Mouse (Mus musculus): Measurements from ENCODE around the gene Aatk. TPM values are rescaled to one million over a fixed set of nuclear protein-coding genes. Genes with fewer than 3 reads are reported as not detected.

Aatk gene
- polyA plus RNA-seq, 1 experiment from 2014 or later, result 0.59 TPM

DNA sequence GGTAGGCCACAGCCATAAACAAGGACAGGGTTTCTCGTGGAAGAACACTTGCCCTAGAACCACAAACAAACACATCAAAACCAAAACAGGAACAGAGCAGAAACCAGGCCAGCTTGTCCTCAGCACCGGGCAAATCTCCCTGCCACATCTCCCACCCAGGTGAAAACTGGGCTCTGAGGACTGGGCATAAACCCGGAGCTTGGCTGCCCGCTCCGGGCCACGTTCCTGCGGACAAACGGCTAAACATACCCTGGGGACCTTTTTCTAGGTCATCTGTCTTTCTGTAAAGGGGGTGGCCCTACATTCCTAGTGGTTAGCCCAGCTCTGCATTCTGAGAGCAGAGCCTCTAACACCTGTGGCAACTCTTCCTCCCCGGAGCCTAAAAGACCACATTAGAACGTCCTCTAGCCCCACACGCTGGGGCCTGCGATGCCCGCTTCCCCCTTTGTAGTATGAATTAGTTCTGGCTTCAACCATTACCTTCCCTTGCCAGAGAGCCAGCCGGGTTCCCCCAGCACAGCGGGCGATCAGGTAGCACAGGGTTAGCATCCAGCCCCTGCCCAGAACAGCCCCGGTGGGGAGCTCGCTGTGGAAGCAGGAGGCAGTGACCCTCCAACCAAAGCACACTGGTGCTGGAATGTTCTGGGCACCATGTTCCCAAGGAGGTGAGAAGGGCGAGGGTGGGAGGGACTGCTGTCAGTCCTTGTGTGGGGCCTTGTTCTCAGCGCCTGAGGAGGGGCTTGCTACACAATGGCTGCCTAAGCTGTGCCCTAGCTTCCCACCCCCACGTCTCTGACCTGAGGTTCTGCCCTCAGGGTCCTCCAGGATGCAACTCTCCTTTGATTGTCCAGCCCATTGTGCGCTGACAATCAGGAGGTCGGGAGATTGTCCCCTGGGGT lies 27.2 kb downstream of the Aatk start:
- H3K4me1 ChIP-seq (replicated peaks), result 0 out of 2 replicates have a peak, but pooled peaks cover 6% of the 10 kb centered on the region
- no peak overlapping the region for H3K4me3 ChIP-seq (replicated peaks)
- H3K9me3 ChIP-seq (replicated peaks), result no peaks in the 10 kb centered on the region
- H3K36me3 ChIP-seq (replicated peaks), result no peaks in the 10 kb centered on the region
- H3K9ac ChIP-seq, result no peak overlapping the region
- ATAC-seq (ENCODE audit: insufficient read depth), result no peak
- H3K4me2 ChIP-seq, result no peak overlapping the region
- no peak overlapping the region for H3K27ac ChIP-seq (replicated peaks)
- H3K27me3 ChIP-seq, result no peaks in the 10 kb centered on the region
- WGBS (ENCODE audit: insufficient replicate concordance), result 57% methylated on average over 23 of the region's 23 CpGs

DNA sequence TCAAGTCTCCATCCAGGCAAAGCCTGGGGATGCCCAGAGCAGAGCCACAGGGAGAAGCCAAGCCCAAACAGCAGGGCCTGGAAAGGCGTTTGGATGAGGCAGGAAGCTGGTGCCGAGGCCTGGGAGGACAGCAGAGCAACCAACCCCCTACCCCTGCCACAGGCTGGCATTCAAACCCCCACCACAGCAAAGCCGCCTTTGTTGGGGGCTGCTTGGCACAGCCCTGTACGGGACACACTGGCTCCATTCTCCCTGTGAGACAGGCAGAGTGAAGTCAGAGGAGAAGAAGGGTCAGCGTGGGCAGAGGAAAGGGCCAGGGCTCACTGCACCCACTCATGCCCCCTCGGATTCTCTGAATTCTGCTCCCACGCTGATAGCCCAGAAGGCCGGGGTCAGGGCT lies 30.0 kb downstream of the Aatk start:
- peaks cover 8% of the 10 kb centered on the region for H3K27me3 ChIP-seq
- no peak overlapping the region for H3K4me2 ChIP-seq
- WGBS (ENCODE audit: insufficient replicate concordance), result 61% methylated on average over 8 of the region's 8 CpGs
- H3K36me3 ChIP-seq (replicated peaks), result no peaks in the 10 kb centered on the region
- H3K9ac ChIP-seq, result no peak overlapping the region
- H3K27ac ChIP-seq (replicated peaks), result no peak overlapping the region
- H3K4me1 ChIP-seq (replicated peaks), result peaks cover 11% of the 10 kb centered on the region
- ATAC-seq (ENCODE audit: insufficient read depth), result no peak
- no peaks in the 10 kb centered on the region for H3K9me3 ChIP-seq (replicated peaks)
- H3K4me3 ChIP-seq (replicated peaks), result no peak overlapping the region

DNA sequence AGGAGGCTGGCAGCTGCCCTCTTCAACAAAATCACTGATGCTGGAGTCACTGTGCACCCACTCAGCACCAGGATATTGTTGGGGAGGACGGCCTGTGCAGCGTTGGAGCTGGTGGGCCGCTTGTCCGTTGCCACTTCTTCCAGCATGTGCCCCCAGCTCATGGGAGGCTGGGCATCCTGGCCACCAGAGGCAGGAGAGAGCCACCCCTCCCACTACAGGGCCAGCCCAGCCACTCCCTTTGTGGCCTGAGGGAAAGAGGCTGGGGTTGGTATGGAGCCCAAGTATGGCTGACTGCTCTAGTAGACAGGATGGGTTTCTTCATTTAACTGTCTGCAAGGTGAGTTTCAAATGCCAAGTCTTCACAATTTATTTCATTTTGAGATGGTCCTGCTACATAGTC lies 32.2 kb downstream of the Aatk start:
- Histone ChIP-seq H3K9me3 (replicated peaks) (no peaks in the 10 kb centered on the region), H3K4me3 (replicated peaks) (no peak overlapping the region), H3K4me1 (replicated peaks) (peaks cover 11% of the 10 kb centered on the region), H3K27ac (replicated peaks) (no peak overlapping the region), H3K9ac (no peak overlapping the region), H3K36me3 (replicated peaks) (no peaks in the 10 kb centered on the region), H3K27me3 (peaks cover 15% of the 10 kb centered on the region), H3K4me2 (no peak overlapping the region)
- WGBS (ENCODE audit: insufficient replicate concordance), result 71% methylated on average over 4 of the region's 4 CpGs
- ATAC-seq (ENCODE audit: insufficient read depth), result no peak

DNA sequence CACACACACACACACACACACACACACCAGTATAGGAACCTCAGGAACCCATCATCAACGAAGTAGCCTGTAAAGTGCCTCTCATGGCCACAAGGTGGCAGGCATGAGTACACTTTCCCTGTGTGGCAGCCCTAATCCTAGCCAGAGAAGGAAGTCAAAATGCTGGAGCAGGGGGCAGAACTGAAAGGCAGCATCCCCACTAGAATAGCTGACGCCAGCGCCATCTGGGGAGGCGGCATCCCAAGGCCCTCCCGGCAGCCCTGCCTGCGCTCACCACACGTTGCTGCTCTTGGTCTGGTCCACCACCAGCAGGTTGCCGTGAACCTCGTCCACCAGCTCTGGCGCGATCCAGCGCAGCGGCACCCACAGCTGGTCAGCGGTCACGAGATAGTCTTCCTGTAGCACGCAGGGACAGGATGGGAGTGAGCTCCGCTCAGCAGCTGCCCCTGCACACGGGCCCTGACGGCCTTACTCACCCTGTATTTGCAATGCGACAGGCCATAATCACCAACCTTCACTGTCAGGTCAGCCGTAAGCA lies 33.7 kb downstream of the Aatk start:
- peaks cover 15% of the 10 kb centered on the region for H3K27me3 ChIP-seq
- ATAC-seq (ENCODE audit: insufficient read depth), result peak; percentile 35; the same call in 1 of the 2 replicates

DNA sequence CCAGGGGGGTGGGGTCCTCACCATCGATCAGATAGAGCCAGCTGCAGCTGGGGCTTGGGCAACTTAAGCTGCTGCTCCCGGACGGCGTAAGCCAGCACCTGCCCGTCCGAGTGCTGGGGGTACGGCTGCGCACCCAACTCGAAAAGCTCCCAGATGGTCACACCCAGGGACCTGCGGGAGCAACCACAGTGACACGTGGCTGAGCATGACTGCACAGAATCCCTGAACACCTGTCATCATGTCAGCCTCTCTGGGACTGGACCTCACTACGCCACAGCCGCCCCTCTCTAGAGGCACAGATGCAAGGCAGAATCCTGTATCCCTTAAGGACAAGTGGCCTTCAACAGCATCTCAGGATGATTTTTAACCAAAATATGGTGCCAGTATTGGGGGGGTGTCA lies 34.3 kb downstream of the Aatk start:
- no peaks in the 10 kb centered on the region for H3K36me3 ChIP-seq (replicated peaks)
- H3K9ac ChIP-seq, result no peak overlapping the region
- WGBS (ENCODE audit: insufficient replicate concordance), result 68% methylated on average over 13 of the region's 13 CpGs
- H3K4me1 ChIP-seq (replicated peaks), result peaks cover 11% of the 10 kb centered on the region
- no peak overlapping the region for H3K4me3 ChIP-seq (replicated peaks)
- peaks cover 15% of the 10 kb centered on the region for H3K27me3 ChIP-seq
- no peak overlapping the region for H3K27ac ChIP-seq (replicated peaks)
- no peaks in the 10 kb centered on the region for H3K9me3 ChIP-seq (replicated peaks)
- no peak overlapping the region for H3K4me2 ChIP-seq
- ATAC-seq (ENCODE audit: insufficient read depth), result peak; percentile 10; the same call in 1 of the 2 replicates

More for the DNA sequence above, 33.7 kb downstream of the Aatk start:
- 13% methylated on average over 21 of the region's 21 CpGs for WGBS (ENCODE audit: insufficient replicate concordance)
- Histone ChIP-seq H3K36me3 (replicated peaks) (no peaks in the 10 kb centered on the region), H3K9me3 (replicated peaks) (no peaks in the 10 kb centered on the region), H3K4me1 (replicated peaks) (peaks cover 11% of the 10 kb centered on the region), H3K4me3 (replicated peaks) (peak overlapping the region; percentile 28; the same call in 1 of the 2 replicates), H3K4me2 (peak overlapping the region; percentile 57), H3K27ac (replicated peaks) (no peak overlapping the region), H3K9ac (no peak overlapping the region)

DNA sequence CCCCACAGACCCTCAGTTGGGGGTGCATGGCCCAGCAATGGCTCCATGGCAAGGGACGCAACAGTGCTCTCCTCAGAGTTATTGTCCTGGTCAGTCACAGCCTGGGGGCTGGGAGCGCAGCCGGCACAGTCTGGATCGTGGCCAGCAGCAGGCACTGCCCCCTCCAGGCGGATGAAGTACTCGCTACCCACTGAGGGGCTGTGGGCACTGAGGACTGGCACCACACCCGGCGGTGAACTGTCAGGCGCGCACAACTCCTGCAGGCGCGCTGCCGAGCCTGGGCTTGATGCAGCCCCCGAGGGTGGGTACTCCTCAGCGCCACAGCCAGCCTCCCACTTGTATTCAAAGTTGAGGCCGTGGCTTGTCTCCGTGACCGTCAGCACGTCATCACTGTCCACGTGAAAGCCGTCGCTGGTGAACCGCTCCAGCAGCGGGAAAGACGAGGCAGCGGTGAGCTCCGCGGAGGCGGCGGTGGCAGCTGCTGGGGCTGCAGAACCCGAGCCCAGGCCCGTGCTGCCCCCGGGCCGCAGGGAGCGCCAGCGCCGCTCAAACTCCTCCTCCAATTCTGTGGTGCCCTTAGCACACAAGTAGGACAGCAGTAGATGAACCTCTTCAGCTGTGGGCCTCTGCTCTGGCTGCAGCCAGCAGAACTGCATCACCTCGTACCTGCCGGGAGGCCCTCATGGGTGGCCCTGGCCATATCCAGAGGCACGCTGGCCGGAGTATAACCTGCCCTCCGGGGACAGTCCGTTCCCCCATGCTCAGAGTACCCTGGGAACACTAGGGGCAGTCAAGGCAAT lies 35.0 kb downstream of the Aatk start:
- H3K4me3 ChIP-seq (replicated peaks), result no peak overlapping the region
- no peak for ATAC-seq (ENCODE audit: insufficient read depth)
- H3K4me1 ChIP-seq (replicated peaks), result peaks cover 11% of the 10 kb centered on the region
- peaks cover 15% of the 10 kb centered on the region for H3K27me3 ChIP-seq
- H3K9ac ChIP-seq, result no peak overlapping the region
- H3K27ac ChIP-seq (replicated peaks), result no peak overlapping the region
- H3K4me2 ChIP-seq, result no peak overlapping the region
- no peaks in the 10 kb centered on the region for H3K9me3 ChIP-seq (replicated peaks)
- no peaks in the 10 kb centered on the region for H3K36me3 ChIP-seq (replicated peaks)
- WGBS (ENCODE audit: insufficient replicate concordance), result 55% methylated on average over 43 of the region's 43 CpGs

DNA sequence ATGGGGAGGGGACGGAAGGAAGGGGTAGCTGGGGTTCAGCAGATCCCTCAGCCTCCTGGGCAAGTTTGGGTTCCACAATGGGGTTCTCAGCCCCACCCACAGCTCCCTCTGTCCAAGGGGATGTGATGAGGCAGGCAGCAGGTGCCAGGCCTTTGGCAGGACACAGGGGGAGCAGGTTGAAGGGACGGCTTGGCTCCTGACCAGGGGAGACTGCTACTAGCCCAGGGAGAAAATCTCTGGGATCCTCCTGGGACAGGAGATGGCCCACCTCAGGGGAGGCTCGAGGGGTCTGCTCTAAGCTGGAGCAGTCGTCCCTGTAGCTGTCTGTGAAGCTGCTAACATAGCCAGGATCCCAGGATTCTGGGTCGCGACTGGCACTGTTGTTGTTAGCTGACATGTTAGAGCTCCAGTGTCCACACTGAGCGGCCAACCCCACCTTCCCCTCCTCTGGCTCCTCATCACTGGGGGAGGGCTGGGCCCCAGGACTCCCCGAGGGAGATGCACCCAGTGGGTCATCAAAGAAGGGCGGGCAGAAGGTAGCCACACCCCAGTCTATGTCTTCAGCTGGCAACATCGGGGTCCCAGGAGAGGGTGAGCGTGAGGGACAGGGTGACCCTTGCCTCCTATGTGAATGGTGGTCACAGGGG lies 35.7 kb downstream of the Aatk start:
- no peak overlapping the region for H3K27ac ChIP-seq (replicated peaks)
- H3K27me3 ChIP-seq, result peaks cover 15% of the 10 kb centered on the region
- no peaks in the 10 kb centered on the region for H3K36me3 ChIP-seq (replicated peaks)
- no peak overlapping the region for H3K4me2 ChIP-seq
- no peak overlapping the region for H3K9ac ChIP-seq
- WGBS (ENCODE audit: insufficient replicate concordance), result 58% methylated on average over 11 of the region's 11 CpGs
- ATAC-seq (ENCODE audit: insufficient read depth), result no peak
- H3K4me1 ChIP-seq (replicated peaks), result peaks cover 11% of the 10 kb centered on the region
- H3K9me3 ChIP-seq (replicated peaks), result no peaks in the 10 kb centered on the region
- H3K4me3 ChIP-seq (replicated peaks), result no peak overlapping the region

DNA sequence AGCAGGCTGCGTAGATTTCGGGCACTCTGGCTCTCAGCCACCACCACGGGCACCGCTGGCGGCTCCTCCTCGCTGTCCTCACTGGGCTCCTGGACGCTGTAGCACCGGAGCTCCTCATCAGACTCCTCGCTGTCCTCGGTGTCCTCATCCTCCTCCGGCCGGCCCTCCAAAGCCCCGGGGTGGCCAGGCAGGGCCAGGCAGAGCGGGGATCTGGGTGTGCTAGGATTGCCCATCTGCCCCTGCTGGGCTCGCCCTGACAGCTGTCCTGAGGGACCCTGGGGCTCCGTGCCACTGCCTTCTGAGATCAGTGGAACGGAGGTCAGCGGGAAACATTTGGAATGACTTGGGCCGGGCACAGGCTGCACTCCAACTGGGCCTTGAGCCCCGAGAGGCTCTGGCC lies 37.0 kb downstream of the Aatk start:
- Histone ChIP-seq H3K27me3 (peaks cover 15% of the 10 kb centered on the region), H3K36me3 (replicated peaks) (no peaks in the 10 kb centered on the region), H3K27ac (replicated peaks) (no peak overlapping the region), H3K4me3 (replicated peaks) (no peak overlapping the region), H3K9me3 (replicated peaks) (no peaks in the 10 kb centered on the region), H3K4me2 (no peak overlapping the region), H3K4me1 (replicated peaks) (peaks cover 6% of the 10 kb centered on the region), H3K9ac (no peak overlapping the region)
- no peak for ATAC-seq (ENCODE audit: insufficient read depth)
- 76% methylated on average over 20 of the region's 20 CpGs for WGBS (ENCODE audit: insufficient replicate concordance)

DNA sequence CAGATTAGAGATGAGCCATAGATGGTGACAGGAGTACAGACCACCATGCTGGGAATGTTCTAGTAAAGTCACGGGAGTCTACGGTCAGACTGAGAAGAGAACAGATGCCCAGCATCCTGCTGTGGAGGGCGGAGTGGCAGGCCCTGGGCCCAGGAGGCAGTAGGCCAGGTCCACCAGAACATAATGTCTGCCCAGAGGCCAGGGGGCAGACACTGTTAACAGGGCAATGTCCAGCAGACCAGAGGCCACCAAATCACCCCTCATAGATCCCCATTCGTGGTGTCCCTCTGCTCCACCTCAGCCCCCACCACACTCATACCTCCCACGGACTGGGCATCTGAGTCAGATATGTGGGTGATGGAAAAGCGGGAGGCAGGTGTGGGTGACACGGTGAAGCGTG lies 38.0 kb downstream of the Aatk start:
- H3K9ac ChIP-seq, result no peak overlapping the region
- 76% methylated on average over 8 of the region's 8 CpGs for WGBS (ENCODE audit: insufficient replicate concordance)
- peaks cover 15% of the 10 kb centered on the region for H3K27me3 ChIP-seq
- no peak overlapping the region for H3K4me2 ChIP-seq
- ATAC-seq (ENCODE audit: insufficient read depth), result no peak
- H3K27ac ChIP-seq (replicated peaks), result no peak overlapping the region
- H3K4me1 ChIP-seq (replicated peaks), result peaks cover 6% of the 10 kb centered on the region
- no peak overlapping the region for H3K4me3 ChIP-seq (replicated peaks)
- no peaks in the 10 kb centered on the region for H3K36me3 ChIP-seq (replicated peaks)
- H3K9me3 ChIP-seq (replicated peaks), result no peaks in the 10 kb centered on the region

DNA sequence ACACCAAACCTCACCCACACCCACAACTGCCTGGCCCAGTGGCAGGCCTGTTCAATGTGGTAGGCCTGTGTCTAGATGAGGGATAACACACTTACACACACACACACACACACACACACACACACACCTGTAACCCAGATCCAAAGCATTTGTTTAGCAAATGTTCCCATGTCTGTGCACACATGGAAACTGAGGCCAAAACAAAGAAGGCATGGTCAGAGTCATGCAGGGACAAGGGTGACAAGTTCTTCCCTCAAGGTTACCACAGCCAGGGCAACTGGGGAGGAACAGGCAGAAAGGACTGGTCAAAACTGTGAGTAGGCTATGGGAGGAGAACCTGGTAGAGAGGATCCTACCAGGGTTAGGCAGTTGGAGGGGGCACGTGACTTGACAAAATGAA lies 38.5 kb downstream of the Aatk start:
- ATAC-seq (ENCODE audit: insufficient read depth), result no peak
- H3K9me3 ChIP-seq (replicated peaks), result no peaks in the 10 kb centered on the region
- H3K4me1 ChIP-seq (replicated peaks), result peaks cover 4% of the 10 kb centered on the region
- H3K4me3 ChIP-seq (replicated peaks), result no peak overlapping the region
- H3K27ac ChIP-seq (replicated peaks), result no peak overlapping the region
- H3K4me2 ChIP-seq, result no peak overlapping the region
- 56% methylated on average over 1 of the region's 1 CpGs for WGBS (ENCODE audit: insufficient replicate concordance)
- no peaks in the 10 kb centered on the region for H3K36me3 ChIP-seq (replicated peaks)
- no peak overlapping the region for H3K9ac ChIP-seq
- H3K27me3 ChIP-seq, result peaks cover 15% of the 10 kb centered on the region
